Mouse (Mus musculus) embryonic facial prominence, embryonic 15.5 days (tissue): ENCODE results near the gene Sgsm2. TPM values are rescaled to one million over a fixed set of nuclear protein-coding genes. Genes with fewer than 3 reads are reported as not detected.

Experiments used
- ATAC-seq: fragments of 200-750 bp; cut with Nextera tagmentation; 2 replicates; pipeline ENCODE4 v1.8.0; 2017; ENCODE audit warnings: low read depth, moderate TSS enrichment; ENCODE audit not compliant: insufficient number of reproducible peaks, low FRiP score, low TSS enrichment
- H3K27ac ChIP-seq: fragments of 300-500 bp; sonication (generic); replicated peaks from 2 replicates; pipeline ENCODE4 v1.5.1; 2015; ENCODE audit warnings: mild to moderate bottlenecking, inconsistent platforms
- H3K27me3 ChIP-seq: fragments of 300-500 bp; sonication (generic); 2 replicates; pipeline ENCODE4 v1.6.1; 2015; ENCODE audit warnings: inconsistent platforms
- H3K36me3 ChIP-seq: fragments of 300-500 bp; sonication (generic); 2 replicates; pipeline ENCODE4 v1.6.1; 2015; ENCODE audit warnings: mild to moderate bottlenecking, inconsistent platforms
- H3K4me1 ChIP-seq: fragments of 300-500 bp; sonication (generic); 2 replicates; pipeline ENCODE4 v1.6.1; 2015; ENCODE audit warnings: inconsistent platforms
- H3K4me2 ChIP-seq: fragments of 300-500 bp; sonication (generic); replicated peaks from 2 replicates; pipeline ENCODE4 v1.6.1; 2015; ENCODE audit warnings: mild to moderate bottlenecking, inconsistent platforms
- H3K4me3 ChIP-seq: fragments of 300-500 bp; sonication (generic); replicated peaks from 2 replicates; pipeline ENCODE4 v1.5.1; 2015; ENCODE audit warnings: mild to moderate bottlenecking, inconsistent platforms
- H3K9ac ChIP-seq: fragments of 300-500 bp; sonication (generic); 2 replicates; pipeline ENCODE4 v1.6.1; 2015; ENCODE audit warnings: inconsistent platforms
- H3K9me3 ChIP-seq: fragments of 300-500 bp; sonication (generic); replicated peaks from 2 replicates; pipeline ENCODE4 v1.6.1; 2016; ENCODE audit warnings: inconsistent platforms
- WGBS: fragments of 180-500 bp; shearing (Covaris S2); methylation state at CpG from one replicate; pipeline ENCODE4 v1.1.7; 2015; 5-methylcytosine and 5-hydroxymethylcytosine counted together
- microRNA-seq: library from miRNA; unstranded; fragments of <30 nt; microRNA quantifications from one replicate; pipeline ENCODE4, GENCODE M21; 2016; ENCODE audit warnings: borderline number of aligned reads
- polyA plus RNA-seq: library from polyadenylated mRNA; unstranded; fragments of >200 nt; fragmentation: Nextera tagmentation; extraction: Ambion mirVana; gene quantifications from 2 replicates; pipeline ENCODE4 v1.2.1, GENCODE M21; 2015

Sgsm2 gene
- polyA plus RNA-seq, 1 experiment from 2014 or later = 6.8 TPM

DNA sequence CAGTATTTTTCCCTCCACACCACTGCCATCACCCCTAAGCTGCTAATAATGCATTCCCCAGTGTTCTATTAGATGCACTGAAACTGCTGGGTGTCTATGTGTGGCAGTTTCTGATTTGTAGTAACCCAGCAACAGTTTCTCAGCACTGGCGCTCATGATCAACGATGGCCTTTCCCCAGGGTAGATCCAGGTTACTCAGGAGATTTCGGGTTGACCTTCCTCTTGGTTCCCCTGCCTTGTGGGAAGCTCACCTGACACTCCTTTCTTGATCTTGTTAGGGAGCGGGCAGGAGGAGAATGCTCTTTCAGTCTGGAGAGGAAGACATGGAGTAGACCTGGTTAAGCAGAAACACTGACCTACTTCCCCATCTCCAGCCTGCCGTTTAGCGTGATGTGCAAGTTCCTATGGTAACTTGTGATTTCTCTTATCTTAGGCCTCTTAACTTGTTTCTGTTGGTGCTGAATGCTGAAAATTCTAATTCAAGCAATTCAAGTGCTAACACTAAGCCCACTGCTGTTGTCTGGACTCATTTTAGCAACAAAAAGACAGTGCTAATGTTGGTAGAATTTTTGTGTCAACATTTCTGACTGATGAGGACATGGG, 88.5 kb downstream of the Sgsm2 start:
- H3K27me3 ChIP-seq = no peaks in the 10 kb centered on the region
- no peaks in the 10 kb centered on the region for H3K4me1 ChIP-seq
- no peaks in the 10 kb centered on the region for H3K9me3 ChIP-seq
- no peak overlapping the region for H3K4me2 ChIP-seq
- no peak overlapping the region for H3K9ac ChIP-seq
- no peak overlapping the region for H3K27ac ChIP-seq
- 90% methylated on average over 6 of the region's 6 CpGs for WGBS
- peaks cover 69% of the 10 kb centered on the region for H3K36me3 ChIP-seq
- no peak for ATAC-seq
- H3K4me3 ChIP-seq = no peak overlapping the region

GRCm38 (mm10) chr11:74807246-74807882, 89.5 kb downstream of the Sgsm2 start:
- ATAC-seq = no peak
- Histone ChIP-seq H3K4me3 (no peak overlapping the region), H3K4me2 (no peak overlapping the region), H3K36me3 (peaks cover 71% of the 10 kb centered on the region), H3K9ac (no peak overlapping the region), H3K4me1 (no peaks in the 10 kb centered on the region), H3K27me3 (no peaks in the 10 kb centered on the region), H3K9me3 (no peaks in the 10 kb centered on the region), H3K27ac (no peak overlapping the region)
- WGBS = 80% methylated on average over 6 of the region's 6 CpGs

- H3K9me3 ChIP-seq = no peaks in the 10 kb centered on the region
- no peak overlapping the region for H3K4me3 ChIP-seq
- no peaks in the 10 kb centered on the region for H3K27me3 ChIP-seq
- H3K36me3 ChIP-seq = peaks cover 67% of the 10 kb centered on the region
- H3K4me1 ChIP-seq = no peaks in the 10 kb centered on the region
- H3K27ac ChIP-seq = no peak overlapping the region
- no peak overlapping the region for H3K4me2 ChIP-seq
- ATAC-seq = no peak
- 68% methylated on average over 3 of the region's 3 CpGs for WGBS
- no peak overlapping the region for H3K9ac ChIP-seq
Observed at GRCm38 (mm10) chr11:74804081-74804627, 92.7 kb downstream of the Sgsm2 start.

GRCm38 (mm10) chr11:74800658-74801057, 96.2 kb downstream of the Sgsm2 start:
- Histone ChIP-seq H3K9ac (no peak overlapping the region), H3K9me3 (no peaks in the 10 kb centered on the region), H3K27me3 (no peaks in the 10 kb centered on the region), H3K4me3 (no peak overlapping the region), H3K4me1 (no peaks in the 10 kb centered on the region), H3K4me2 (no peak overlapping the region), H3K36me3 (peaks cover 61% of the 10 kb centered on the region), H3K27ac (no peak overlapping the region)
- WGBS = 84% methylated on average over 4 of the region's 4 CpGs
- no peak for ATAC-seq

Small RNAs within 50 kb of the gene (microRNA-seq; reads per million reads assigned to microRNA genes)
- gene Mir6926 = not detected

Other genes starting within 250 kb of the Sgsm2 start
- 26.6 and 27.1 TPM in 2 replicates for gene Cluh, start 247.6 kb downstream of the Sgsm2 start, polyA plus RNA-seq
- gene Pafah1b1, start 172.4 kb downstream of the Sgsm2 start, polyA plus RNA-seq = 44.0 and 44.5 TPM in 2 replicates
- gene Mettl16, start 126.2 kb downstream of the Sgsm2 start, polyA plus RNA-seq = 45.8 and 48.9 TPM in 2 replicates
- 6.3 and 6.9 TPM in 2 replicates for gene Mnt, start 66.1 kb downstream of the Sgsm2 start, polyA plus RNA-seq
- gene Tsr1, start 1.0 kb upstream of the Sgsm2 start, polyA plus RNA-seq = 41.2 and 41.8 TPM in 2 replicates
- gene Smg6, start 28.8 kb upstream of the Sgsm2 start, polyA plus RNA-seq = 17.5 and 18.1 TPM in 2 replicates
- 26.9 and 29.6 TPM in 2 replicates for gene Srr, start 28.9 kb upstream of the Sgsm2 start, polyA plus RNA-seq